Mouse (Mus musculus) lung, postnatal 36 days (tissue): ENCODE data around the gene Tmem132b.

ENCODE experiments used
- DNase-seq: peaks from one replicate; pipeline ENCODE4 v3.0.0; 2022; ENCODE audit warnings: mixed read lengths

The Tmem132b gene

GRCm38 (mm10) chr5:125794318-125794717, 262.7 kb downstream of the Tmem132b start:
- no peak for DNase-seq

- no peak for DNase-seq
These were observed 268.0 kb downstream of the Tmem132b start for GRCm38 (mm10) chr5:125799622-125800021.

- no peak for DNase-seq
These were observed 268.5 kb downstream of the Tmem132b start for GRCm38 (mm10) chr5:125800025-125800424.

GRCm38 (mm10) chr5:125802801-125803200, 271.2 kb downstream of the Tmem132b start:
- DNase-seq = no peak

- no peak for DNase-seq
These were observed 273.8 kb downstream of the Tmem132b start for GRCm38 (mm10) chr5:125805327-125805726.

GRCm38 (mm10) chr5:125807861-125808260, 276.3 kb downstream of the Tmem132b start:
- no peak for DNase-seq

GRCm38 (mm10) chr5:125829342-125829741, 297.8 kb downstream of the Tmem132b start:
- no peak for DNase-seq

- no peak for DNase-seq
These were observed 304.3 kb downstream of the Tmem132b start for GRCm38 (mm10) chr5:125835890-125836289.

- DNase-seq = no peak
These were observed 305.2 kb downstream of the Tmem132b start for GRCm38 (mm10) chr5:125836761-125837160.
